Mouse (Mus musculus): ENCODE data around the gene Gpr146.

GRCm38 (mm10) chr5:139432333-139432732 lies 54.8 kb downstream of the Gpr146 start:
- TF ChIP-seq POLR2A (IDR thresholded peaks at IDR 0.05; ENCODE audit: insufficient read depth, low read length) (no peak), EP300 (IDR thresholded peaks at IDR 0.05; ENCODE audit: insufficient read depth, low read depth, low read length) (no peak)

All from ES-Bruce4 (cell line).